Mouse (Mus musculus): ENCODE measurements around the gene Ccdc141. TPM values are rescaled to one million over a fixed set of nuclear protein-coding genes. Genes with fewer than 3 reads are reported as not detected.

Ccdc141 gene
- polyA plus RNA-seq, 1 experiment from 2014 or later = 3.0 TPM

GRCm38 (mm10) chr2:77138879-77139278 lies 31.6 kb downstream of the Ccdc141 start:
- Histone ChIP-seq H3K9ac (replicated peaks) (no peak overlapping the region), H3K4me2 (ENCODE audit: low read depth, low read length) (no peak overlapping the region), H3K36me3 (replicated peaks; ENCODE audit: insufficient read depth, low read length) (no peaks in the 10 kb centered on the region), H3K27ac (ENCODE audit: low read depth) (no peak overlapping the region), H3K4me3 (ENCODE audit: low read depth, low read length) (no peak overlapping the region), H3K27me3 (ENCODE audit: insufficient read depth, low read length) (no peaks in the 10 kb centered on the region), H3K4me1 (ENCODE audit: insufficient read depth) (no peaks in the 10 kb centered on the region), H3K9me3 (ENCODE audit: low read length) (no peaks in the 10 kb centered on the region)
- TF ChIP-seq EP300 (IDR thresholded peaks at IDR 0.05; ENCODE audit: low read depth) (no peak), CTCF (IDR thresholded peaks at IDR 0.05; ENCODE audit: low read depth) (no peak)
- whole genome bisulfite sequencing (ENCODE audit: insufficient replicate concordance) = 50% methylated on average over 6 of the region's 6 CpGs
- ATAC-seq (no peak), DNase-seq (no peak)

- Histone ChIP-seq H3K9ac (replicated peaks) (no peak overlapping the region), H3K36me3 (replicated peaks; ENCODE audit: insufficient read depth, low read length) (no peaks in the 10 kb centered on the region), H3K27me3 (ENCODE audit: insufficient read depth, low read length) (no peaks in the 10 kb centered on the region), H3K4me3 (ENCODE audit: low read depth, low read length) (no peak overlapping the region), H3K27ac (ENCODE audit: low read depth) (no peak overlapping the region), H3K4me1 (ENCODE audit: insufficient read depth) (no peaks in the 10 kb centered on the region), H3K9me3 (ENCODE audit: low read length) (no peaks in the 10 kb centered on the region), H3K4me2 (ENCODE audit: low read depth, low read length) (no peak overlapping the region)
- DNase-seq (no peak), ATAC-seq (no peak)
- 27% methylated on average over 1 of the region's 1 CpGs for WGBS (ENCODE audit: insufficient replicate concordance)
- TF ChIP-seq EP300 (IDR thresholded peaks at IDR 0.05; ENCODE audit: low read depth) (no peak), CTCF (IDR thresholded peaks at IDR 0.05; ENCODE audit: low read depth) (no peak)
Observed at GRCm38 (mm10) chr2:77134906-77135305, 35.5 kb downstream of the Ccdc141 start.

- no peak for ATAC-seq
- Histone ChIP-seq H3K36me3 (replicated peaks; ENCODE audit: insufficient read depth, low read length) (no peaks in the 10 kb centered on the region), H3K27ac (ENCODE audit: low read depth) (no peak overlapping the region), H3K27me3 (ENCODE audit: insufficient read depth, low read length) (no peaks in the 10 kb centered on the region), H3K4me2 (ENCODE audit: low read depth, low read length) (no peak overlapping the region), H3K4me3 (ENCODE audit: low read depth, low read length) (no peak overlapping the region), H3K4me1 (ENCODE audit: insufficient read depth) (no peaks in the 10 kb centered on the region), H3K9ac (replicated peaks) (no peak overlapping the region), H3K9me3 (ENCODE audit: low read length) (no peaks in the 10 kb centered on the region)
- DNase-seq = no peak
- TF ChIP-seq CTCF (IDR thresholded peaks at IDR 0.05; ENCODE audit: low read depth) (no peak), EP300 (IDR thresholded peaks at IDR 0.05; ENCODE audit: low read depth) (no peak)
- WGBS (ENCODE audit: insufficient replicate concordance) = 78% methylated on average over 1 of the region's 1 CpGs
Observed at GRCm38 (mm10) chr2:77133407-77133806, 37.0 kb downstream of the Ccdc141 start.

GRCm38 (mm10) chr2:77126939-77127338 lies 43.5 kb downstream of the Ccdc141 start:
- 0 out of 2 replicates have a peak, but pooled peaks have one; percentile 36 for ATAC-seq

GRCm38 (mm10) chr2:77118102-77118501 lies 52.3 kb downstream of the Ccdc141 start:
- Histone ChIP-seq H3K27me3 (ENCODE audit: insufficient read depth, low read length) (no peaks in the 10 kb centered on the region), H3K4me3 (ENCODE audit: low read depth, low read length) (no peak overlapping the region), H3K4me2 (ENCODE audit: low read depth, low read length) (no peak overlapping the region), H3K27ac (ENCODE audit: low read depth) (no peak overlapping the region), H3K36me3 (replicated peaks; ENCODE audit: insufficient read depth, low read length) (0 out of 2 replicates have a peak, but pooled peaks cover 4% of the 10 kb centered on the region), H3K9ac (replicated peaks) (no peak overlapping the region), H3K4me1 (ENCODE audit: insufficient read depth) (no peaks in the 10 kb centered on the region), H3K9me3 (ENCODE audit: low read length) (no peaks in the 10 kb centered on the region)
- no peak for DNase-seq
- TF ChIP-seq CTCF (IDR thresholded peaks at IDR 0.05; ENCODE audit: low read depth) = no peak
- no peak for TF ChIP-seq EP300 (IDR thresholded peaks at IDR 0.05; ENCODE audit: low read depth)
- no peak for ATAC-seq
- WGBS (ENCODE audit: insufficient replicate concordance) = 49% methylated on average over 6 of the region's 6 CpGs

More at GRCm38 (mm10) chr2:77126939-77127338, 43.5 kb downstream of the Ccdc141 start:
- H3K4me2 ChIP-seq (ENCODE audit: low read depth, low read length) = no peak overlapping the region
- no peak for TF ChIP-seq CTCF (IDR thresholded peaks at IDR 0.05; ENCODE audit: low read depth)
- no peak for TF ChIP-seq EP300 (IDR thresholded peaks at IDR 0.05; ENCODE audit: low read depth)
- no peak for DNase-seq
- H3K36me3 ChIP-seq (replicated peaks; ENCODE audit: insufficient read depth, low read length) = 0 out of 2 replicates have a peak, but pooled peaks cover 2% of the 10 kb centered on the region
- 93% methylated on average over 1 of the region's 1 CpGs for WGBS (ENCODE audit: insufficient replicate concordance)
- H3K4me1 ChIP-seq (ENCODE audit: insufficient read depth) = no peaks in the 10 kb centered on the region
- H3K9ac ChIP-seq (replicated peaks) = no peak overlapping the region
- H3K27me3 ChIP-seq (ENCODE audit: insufficient read depth, low read length) = no peaks in the 10 kb centered on the region
- no peaks in the 10 kb centered on the region for H3K9me3 ChIP-seq (ENCODE audit: low read length)
- no peak overlapping the region for H3K27ac ChIP-seq (ENCODE audit: low read depth)
- H3K4me3 ChIP-seq (ENCODE audit: low read depth, low read length) = no peak overlapping the region

GRCm38 (mm10) chr2:77114335-77114734 lies 56.1 kb downstream of the Ccdc141 start:
- no peaks in the 10 kb centered on the region for H3K9me3 ChIP-seq (ENCODE audit: low read length)
- no peak for TF ChIP-seq CTCF (IDR thresholded peaks at IDR 0.05; ENCODE audit: low read depth)
- no peak for TF ChIP-seq EP300 (IDR thresholded peaks at IDR 0.05; ENCODE audit: low read depth)
- no peaks in the 10 kb centered on the region for H3K27me3 ChIP-seq (ENCODE audit: insufficient read depth, low read length)
- H3K9ac ChIP-seq (replicated peaks) = no peak overlapping the region
- H3K4me3 ChIP-seq (ENCODE audit: low read depth, low read length) = no peak overlapping the region
- WGBS (ENCODE audit: insufficient replicate concordance) = 68% methylated on average over 2 of the region's 2 CpGs
- ATAC-seq (no peak), DNase-seq (no peak)
- no peak overlapping the region for H3K27ac ChIP-seq (ENCODE audit: low read depth)
- H3K4me1 ChIP-seq (ENCODE audit: insufficient read depth) = no peaks in the 10 kb centered on the region
- 0 out of 2 replicates have a peak, but pooled peaks cover 2% of the 10 kb centered on the region for H3K36me3 ChIP-seq (replicated peaks; ENCODE audit: insufficient read depth, low read length)
- H3K4me2 ChIP-seq (ENCODE audit: low read depth, low read length) = no peak overlapping the region

- Histone ChIP-seq H3K27ac (ENCODE audit: low read depth) (no peak overlapping the region), H3K4me1 (ENCODE audit: insufficient read depth) (no peaks in the 10 kb centered on the region), H3K27me3 (ENCODE audit: insufficient read depth, low read length) (no peaks in the 10 kb centered on the region), H3K36me3 (replicated peaks; ENCODE audit: insufficient read depth, low read length) (0 out of 2 replicates have a peak, but pooled peaks cover 2% of the 10 kb centered on the region), H3K4me3 (ENCODE audit: low read depth, low read length) (no peak overlapping the region), H3K4me2 (ENCODE audit: low read depth, low read length) (no peak overlapping the region), H3K9ac (replicated peaks) (no peak overlapping the region), H3K9me3 (ENCODE audit: low read length) (no peaks in the 10 kb centered on the region)
- TF ChIP-seq CTCF (IDR thresholded peaks at IDR 0.05; ENCODE audit: low read depth) (no peak), EP300 (IDR thresholded peaks at IDR 0.05; ENCODE audit: low read depth) (no peak)
- no peak for DNase-seq
- WGBS (ENCODE audit: insufficient replicate concordance) = 76% methylated on average over 8 of the region's 8 CpGs
- ATAC-seq = no peak
Observed at GRCm38 (mm10) chr2:77113867-77114266, 56.6 kb downstream of the Ccdc141 start.

All from liver, postnatal 0 days (tissue).